Mouse (Mus musculus) erythroblast, adult 5-6 weeks (primary cell): ENCODE measurements at regions not wholly inside any gene's neighbourhood (a gene's known extent, or its start where the extent isn't known, plus 50 kb on each side); places are given as distances from the start of the nearest gene placed in this dataset.
"Not testable (repeated sequence)": the region's sequence is repeated elsewhere in the genome, so short reads cannot be mapped to it uniquely, and the experiment has no call there.

Source experiments
- ATAC-seq: replicated peaks from 2 replicates; pipeline ENCODE4 v1.8.0; 2016; ENCODE audit warnings: moderate number of reproducible peaks, mild to moderate bottlenecking, moderate TSS enrichment, inconsistent platforms; ENCODE audit not compliant: poor library complexity, low FRiP score, severe bottlenecking

DNA sequence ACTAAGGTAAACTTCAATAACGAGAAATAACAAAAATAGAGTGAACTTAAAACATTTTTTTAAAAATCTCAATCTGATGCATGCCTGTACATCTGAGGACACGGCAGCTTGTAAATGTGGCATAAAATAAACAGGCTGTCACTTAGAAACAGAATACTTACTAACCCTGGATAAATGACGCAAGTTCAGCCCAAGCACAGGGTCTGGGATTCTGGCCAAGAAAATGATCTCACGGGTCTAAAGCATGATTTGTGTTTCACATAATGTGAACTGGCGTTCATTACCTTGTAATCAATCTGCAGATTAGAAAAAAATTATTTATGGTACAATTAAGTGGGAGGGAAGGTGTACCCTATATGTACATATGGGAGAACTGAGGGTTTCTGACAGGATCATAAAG is 512.1 kb upstream of the Vrk2 start:
- no peak for ATAC-seq

DNA sequence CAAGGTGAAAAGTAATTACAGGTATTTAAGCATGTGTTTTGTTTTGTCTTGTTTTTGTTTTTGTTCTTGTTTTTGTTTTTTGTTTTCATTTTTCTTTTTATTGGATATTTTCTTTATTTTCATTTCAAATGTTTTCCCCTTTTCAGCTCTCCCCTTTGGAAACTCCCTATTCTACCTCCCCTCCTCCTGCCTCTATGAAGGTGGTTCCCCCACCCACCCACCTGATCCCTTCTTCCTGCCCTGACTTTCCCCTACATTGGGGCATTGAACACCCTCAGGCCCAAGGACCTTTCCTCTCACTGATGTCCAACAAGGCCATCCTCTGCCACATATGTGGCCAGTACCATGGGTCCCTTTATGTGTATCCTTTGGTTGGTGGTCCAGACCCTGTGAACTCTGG is 509.1 kb upstream of the Vrk2 start:
- no peak for ATAC-seq

DNA sequence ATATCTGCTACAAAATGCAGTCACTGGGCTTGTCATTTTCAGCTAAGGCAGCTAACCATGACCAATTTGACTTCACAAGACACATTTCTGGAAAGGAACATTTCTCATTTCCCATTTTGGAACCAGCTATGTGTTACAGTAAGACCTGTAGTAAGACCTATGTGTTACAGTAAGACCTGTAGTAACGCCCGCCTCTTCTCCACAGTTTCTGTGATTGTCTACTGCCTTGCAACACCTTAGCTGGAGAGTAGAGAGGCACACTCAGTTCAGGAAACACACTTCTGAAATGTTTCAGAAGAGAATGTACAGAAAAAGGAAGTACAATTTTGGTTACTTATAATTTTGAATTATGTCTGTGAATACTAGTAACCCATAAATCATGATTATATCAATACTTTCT is 508.2 kb upstream of the Vrk2 start:
- no peak for ATAC-seq

DNA sequence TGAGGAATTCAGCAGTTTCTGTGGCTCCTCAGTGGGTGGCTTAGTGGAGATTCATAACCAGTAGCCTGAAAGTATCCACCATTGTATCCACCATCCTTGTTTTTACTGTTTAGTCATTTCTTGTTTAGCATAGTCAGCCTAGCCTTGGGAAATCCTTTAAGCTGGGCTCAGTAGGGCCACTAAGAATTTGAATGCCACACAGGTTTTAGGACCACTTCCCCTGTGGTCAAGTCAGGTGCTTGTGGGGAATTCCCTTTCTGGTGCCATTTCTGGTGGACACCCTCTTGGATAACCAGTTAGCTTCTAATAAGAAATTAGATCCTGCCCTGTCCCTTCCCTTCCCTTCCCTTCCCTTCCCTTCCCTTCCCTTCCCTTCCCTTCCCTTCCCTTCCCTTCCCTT is 502.8 kb upstream of the Vrk2 start:
- ATAC-seq, result no peak

DNA sequence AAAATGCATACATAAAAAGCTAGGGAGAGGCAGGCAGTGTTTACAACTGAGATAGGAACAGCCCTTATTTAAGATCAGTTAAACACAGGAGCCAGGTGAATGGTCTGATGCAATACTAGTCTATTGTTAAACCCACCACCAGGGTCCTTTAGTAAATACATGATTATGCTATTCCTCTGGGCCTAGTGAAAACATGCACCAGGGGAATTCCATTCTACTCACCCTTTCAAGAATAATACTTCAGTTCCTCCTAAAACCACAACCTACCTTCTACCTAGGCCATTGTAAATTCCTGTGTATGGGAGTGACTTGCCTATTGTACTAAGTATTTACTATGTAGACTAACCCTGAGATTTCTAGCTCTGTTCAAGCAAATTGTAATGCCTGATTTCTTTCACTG is 501.7 kb upstream of the Vrk2 start:
- not testable (repeated sequence) for ATAC-seq

DNA sequence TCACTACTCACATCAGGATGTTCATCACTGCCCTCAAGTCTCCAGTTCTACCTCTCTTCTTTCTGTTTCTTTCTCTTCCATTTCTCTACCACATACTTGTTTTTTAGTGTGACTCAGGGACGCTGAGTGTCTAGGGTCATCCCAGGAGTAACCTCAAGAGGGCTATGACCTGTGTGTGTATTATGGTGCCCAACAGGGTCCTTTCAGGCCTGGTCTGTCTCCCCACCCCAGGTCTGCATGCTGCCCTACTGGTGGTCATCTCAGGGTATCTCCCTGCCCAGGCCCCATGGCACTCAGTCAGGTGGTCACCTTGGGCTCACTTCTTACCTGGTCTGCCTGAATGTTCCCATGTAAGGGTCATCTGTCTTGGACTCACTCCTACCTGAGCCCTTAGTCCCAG is 492.7 kb upstream of the Vrk2 start:
- ATAC-seq, result no peak

DNA sequence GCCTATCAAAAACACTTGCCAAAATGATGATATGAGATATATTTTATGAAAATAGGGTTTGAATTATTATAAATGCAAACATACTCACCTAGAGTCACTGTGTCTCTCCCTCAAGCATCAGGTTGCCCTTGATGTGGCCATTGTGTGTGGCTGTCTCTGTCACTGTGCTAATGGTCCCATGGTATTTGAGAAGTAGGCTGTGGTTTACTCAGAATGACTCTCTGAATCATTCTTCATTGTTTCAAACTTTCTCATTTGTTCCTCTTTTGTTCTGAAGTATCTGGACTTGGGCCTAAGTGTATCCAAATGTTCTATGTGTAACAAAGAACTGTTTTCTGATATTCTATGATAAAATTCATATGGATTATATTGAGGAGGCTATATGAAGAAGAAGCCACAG is 487.4 kb upstream of the Vrk2 start:
- ATAC-seq, result no peak

DNA sequence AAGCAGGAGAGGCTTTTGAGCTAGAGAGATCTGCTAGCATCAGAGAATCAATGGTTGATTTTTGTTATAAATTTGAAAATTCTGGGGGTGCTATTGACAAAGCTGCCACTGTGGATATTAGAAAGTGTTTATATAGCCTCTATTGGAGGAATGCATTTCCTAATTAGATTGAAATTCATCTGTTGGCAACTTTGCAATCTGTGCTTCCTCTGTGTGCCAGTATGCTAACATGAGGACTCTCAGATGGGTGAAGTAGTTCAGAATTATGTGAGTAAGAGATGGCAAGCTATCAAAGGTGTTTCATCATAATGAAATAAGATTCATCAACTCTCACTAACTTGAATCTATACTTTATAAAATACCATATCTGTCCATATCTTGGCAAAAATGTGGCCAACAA is 476.6 kb upstream of the Vrk2 start:
- no peak for ATAC-seq

DNA sequence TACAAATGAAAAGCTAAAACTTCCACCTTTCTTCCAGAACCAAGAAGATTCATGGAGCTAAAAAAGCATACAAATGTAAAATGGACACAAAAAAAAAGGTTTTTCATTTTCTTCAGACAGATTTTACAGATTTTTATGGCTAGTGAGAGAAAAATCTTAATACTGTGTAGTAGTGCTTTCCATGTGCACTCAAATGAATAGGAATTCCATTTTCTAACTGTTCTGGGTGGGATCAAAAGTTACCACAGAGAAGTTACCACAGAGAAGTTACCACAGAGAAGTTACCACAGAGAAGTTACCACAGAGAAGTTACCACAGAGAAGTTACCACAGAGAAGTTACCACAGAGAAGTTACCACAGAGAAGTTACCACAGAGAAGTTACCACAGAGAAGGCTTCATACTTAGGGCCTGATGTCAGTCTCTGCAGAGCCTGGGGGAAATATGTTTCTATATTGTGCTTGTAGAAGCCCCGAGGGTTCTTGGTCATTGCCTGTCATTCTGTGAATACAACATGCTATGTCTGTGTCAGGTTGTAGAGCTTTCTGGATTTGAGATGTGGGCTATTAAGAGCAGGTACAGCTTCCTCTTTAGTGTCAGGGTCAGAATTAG is 433.5 kb upstream of the Vrk2 start:
- ATAC-seq, result no peak

DNA sequence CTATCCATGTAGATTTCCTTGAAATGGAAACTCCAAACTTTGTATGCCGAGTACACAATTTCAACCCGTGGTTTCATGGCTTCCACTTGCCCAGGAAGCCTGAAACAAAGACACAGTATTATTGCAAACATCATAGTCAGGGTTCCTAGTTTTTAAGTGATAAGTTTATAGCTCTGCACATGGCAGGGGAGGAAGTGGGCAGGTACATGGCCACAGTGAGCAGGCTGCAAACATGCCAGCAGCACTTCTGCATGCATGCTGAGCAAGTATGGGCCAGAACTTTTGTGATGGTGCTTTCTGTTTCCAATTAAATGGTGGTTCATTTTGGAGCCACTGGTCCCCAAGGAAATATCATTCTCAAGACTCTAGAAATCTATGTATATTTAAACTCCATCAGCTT is 431.7 kb upstream of the Vrk2 start:
- no peak for ATAC-seq

DNA sequence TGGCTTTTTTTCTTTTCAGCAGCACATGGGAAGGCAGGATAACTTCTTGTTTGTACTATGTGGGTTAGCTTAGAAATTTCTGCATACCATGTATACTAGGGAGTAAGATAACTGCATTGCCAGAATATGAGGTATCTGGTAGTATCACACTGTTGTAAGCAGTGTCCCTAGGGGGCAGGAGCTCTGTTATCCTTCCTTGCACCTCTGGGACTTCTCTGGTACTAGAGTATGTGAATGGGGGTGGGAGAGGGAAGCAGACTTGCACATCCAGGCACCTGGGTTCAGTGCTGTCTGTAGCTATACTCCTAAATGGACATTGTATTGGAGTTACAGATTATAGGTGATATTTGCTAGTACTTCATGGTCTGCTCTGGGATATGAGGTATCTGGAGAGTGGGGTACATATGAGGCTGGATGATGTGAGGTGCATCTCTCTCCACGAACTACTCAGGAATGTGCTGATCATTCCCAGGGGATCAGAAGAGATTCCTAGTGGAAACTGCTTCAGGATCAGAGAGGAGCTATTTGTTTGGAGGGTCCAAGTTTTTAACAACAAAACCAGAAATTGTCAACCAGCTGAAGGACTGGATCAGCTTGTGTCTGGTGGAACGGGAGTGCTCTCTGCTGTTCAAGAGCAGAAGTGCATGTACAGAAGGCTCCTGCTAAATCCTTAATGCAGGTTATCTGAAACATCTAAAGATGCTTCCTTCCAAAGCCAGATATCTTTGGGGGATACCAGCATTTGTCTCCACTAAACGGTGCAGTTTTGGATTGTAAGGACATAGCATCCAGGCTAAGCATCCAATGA is 402.7 kb upstream of the Vrk2 start:
- ATAC-seq, result no peak

DNA sequence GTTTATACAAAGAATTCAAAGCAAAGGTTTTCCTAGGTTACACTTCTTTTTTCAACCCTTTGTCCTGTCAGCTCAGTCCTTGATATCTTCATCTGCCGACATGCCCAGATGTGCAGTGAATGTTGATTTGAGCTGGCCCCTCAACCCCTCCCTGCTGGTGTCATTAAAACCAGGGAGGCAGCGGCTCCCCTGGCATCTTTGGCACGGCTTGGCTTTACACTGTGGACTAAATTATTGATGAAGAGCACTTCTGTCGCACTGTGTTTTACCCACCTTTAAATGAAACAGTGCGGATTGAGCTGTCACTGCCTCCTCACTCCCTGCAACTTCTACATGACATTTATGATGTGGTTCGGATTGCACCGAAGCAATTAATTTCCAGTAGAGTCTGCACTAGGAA is 387.4 kb upstream of the Vrk2 start:
- no peak for ATAC-seq

DNA sequence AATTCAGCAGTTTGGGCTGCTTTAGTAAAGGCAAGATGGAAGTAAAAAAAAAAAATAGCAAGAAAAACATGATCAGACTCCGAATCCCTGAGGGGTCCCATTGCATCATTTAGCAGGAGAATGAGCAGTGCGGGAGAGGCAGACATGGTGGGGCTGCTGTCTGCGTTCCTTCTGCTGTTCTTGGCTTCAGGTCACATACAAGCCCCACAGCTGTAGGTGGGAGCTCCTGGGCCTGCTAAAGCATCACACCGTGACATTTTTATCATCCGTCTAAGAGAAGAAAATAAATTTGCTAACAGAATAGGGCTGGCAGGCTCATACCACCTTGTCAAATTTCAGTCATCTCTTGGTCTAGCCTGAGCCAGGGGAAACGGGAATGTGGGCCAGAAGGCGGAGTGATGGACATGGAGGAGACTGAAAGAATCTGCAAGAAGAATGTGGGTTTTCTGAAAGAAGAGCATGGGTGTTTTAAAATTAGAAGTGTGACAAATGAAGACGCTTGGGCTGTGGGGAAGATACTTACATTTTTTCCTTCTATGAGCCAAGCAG is 378.8 kb upstream of the Vrk2 start:
- no peak for ATAC-seq

DNA sequence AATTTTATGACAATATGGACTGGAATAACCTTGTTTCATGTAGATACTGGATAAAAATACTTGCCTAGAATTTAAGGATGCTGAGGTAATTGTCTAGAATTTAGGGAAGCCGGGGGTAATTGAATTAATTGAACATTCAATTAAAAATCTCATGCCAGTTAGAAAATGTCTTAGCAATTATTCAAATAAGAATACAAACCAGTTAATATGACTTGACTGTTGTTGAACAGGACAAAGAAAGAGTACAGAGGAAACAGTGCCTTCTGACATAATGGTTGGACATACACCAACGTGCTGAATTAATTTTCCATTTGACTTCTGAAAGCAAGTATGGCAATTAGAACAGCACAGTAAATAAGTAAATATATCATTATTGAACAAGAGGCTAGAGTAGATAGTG is 377.4 kb upstream of the Vrk2 start:
- ATAC-seq, result no peak

DNA sequence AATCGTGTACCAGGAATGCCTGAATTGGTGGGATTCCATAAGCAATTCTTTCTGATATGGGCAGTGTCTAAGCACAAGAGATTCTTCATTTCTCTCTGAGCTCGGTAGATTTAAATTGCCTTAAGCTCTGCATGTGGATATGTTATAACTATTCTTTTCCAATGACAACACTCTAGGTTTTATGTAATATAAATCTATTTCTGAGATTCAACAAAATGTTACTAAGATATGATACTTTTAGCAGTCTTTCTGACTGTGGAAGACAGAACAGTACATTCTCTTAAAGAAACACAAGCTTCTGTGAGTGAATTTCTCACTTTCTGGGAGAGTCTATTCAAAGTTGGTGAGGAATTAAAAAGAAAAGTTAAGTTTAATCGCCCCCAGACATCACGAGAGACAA is 373.6 kb upstream of the Vrk2 start:
- no peak for ATAC-seq

DNA sequence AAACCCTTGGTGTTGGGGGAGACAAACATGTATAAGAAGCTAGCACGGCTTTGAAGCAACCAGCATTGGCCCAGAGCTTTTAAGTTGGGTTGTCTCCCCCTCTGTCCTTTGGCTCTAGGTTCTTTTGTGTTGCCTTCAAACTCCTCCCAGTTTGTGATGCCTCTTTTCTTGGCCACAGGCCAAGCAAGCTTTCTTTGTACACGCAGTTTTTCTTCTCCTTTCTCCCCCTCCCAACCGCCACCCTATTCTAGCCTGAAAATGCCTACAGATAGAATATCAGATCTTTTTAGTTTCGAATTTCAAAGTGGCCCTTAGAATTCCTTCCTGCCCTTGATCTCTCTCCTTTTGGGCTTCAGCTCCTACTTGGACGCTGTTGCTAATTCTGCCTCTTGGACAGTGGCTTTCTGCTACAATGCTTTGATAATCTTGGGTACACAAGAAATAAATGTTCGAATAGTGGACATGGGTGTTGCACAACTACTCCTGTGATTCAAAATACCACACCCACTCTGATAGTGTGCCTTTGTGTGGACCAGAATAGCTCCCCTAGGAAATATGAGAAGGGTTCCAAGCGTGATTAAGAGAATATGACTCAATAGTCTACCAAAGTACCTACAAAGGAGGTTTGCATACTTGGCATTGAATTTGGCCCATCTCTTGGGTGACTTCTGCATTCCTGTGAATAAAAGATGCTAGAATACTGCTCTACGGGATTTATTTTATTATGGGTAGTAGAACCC is 369.3 kb upstream of the Vrk2 start:
- no peak for ATAC-seq

DNA sequence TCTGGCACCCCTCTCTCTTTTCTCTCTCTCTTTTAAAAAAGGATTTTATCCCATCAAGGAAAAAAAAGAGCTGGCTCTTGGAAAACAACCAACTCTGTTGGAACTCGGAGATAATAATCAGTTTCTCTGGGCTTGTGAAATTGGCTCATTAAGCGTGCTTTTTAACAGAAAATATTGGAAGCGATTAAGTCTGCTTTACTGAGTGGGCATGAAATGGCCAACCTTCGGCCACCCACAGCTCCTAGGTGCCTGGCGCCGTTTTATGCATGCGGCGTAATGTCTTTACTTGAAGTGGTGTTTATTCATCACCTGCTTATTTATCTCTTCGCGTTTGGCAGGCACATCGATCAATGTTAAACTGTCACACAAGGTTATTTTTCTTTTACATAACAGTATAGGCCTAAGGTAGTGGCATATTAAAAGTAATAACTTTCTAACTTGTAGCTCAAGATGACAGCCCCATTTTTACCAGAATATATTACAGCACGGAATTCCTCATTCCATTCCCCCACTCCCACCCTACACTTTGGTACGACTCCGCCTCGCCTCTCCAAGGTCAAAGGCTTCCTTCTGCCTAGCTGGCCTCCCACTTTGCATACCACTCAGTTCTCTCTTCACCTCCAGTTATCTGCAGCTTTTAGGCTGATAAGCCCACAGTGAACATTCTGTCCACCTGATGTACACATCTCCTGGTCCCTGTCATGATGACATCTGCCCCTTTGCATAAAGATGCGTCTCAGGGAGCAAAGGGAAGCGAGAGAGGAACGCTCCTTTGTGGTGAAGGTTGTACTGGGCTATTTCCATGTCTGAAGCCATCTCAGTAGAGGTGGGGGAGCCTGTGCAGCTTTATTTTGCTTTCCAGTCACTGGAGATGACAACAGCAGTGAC is 368.5 kb upstream of the Vrk2 start:
- ATAC-seq, result no peak

DNA sequence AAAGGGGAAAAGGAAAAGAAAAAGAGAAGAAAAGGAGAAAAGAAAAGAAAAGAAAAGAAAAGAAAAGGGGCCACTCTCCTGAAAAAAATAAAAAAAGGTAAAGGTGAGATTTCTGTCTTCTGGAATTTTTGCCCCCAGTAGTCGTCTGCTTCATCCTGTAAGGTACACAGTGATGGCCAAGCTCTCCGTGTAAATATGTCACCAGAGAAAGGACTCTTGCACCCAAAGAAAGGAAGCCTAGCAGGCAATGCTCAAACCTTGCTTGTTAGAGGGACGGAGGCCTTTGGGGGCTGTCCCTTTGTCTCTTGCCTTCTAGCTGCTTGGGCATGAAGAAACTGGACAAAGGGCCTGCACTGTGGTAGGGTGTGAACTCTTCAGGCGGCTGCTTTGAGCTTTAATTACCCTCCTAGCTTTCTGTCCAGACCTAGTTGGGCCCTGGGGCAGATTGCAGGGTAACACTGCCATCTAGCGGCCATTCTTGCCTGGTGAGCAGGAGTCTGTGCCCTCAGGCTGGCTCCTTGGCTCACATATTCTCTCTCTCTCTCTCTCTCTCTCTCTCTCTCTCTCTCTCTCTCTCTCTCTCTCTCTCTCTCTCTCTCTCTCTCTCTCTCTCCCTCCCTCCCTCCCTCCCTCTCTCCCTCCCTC is 367.7 kb upstream of the Vrk2 start:
- peak; percentile 72 for ATAC-seq

DNA sequence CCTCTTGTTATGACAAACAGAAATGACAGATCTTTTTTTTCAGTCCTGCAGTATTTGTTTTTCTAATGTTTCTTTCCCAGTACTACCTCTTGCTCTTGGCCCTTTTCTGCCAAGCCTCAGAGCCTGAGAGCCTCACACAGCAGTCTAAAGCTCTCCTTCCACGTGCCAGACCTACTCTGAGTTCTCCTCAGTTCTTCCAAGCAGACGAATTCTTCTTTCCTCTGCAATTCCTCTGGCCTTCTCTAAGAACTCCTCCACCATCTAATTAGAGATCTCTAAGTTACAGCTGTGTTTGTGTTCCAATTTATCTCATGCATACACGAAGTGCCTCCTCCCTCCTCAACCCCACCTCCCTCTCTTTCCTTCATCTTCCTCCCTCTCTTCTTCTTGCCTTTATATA is 362.4 kb upstream of the Vrk2 start:
- ATAC-seq, result no peak
